17 mouse cellular contexts compared by ENCODE assay signal in the genomic region with DNA sequence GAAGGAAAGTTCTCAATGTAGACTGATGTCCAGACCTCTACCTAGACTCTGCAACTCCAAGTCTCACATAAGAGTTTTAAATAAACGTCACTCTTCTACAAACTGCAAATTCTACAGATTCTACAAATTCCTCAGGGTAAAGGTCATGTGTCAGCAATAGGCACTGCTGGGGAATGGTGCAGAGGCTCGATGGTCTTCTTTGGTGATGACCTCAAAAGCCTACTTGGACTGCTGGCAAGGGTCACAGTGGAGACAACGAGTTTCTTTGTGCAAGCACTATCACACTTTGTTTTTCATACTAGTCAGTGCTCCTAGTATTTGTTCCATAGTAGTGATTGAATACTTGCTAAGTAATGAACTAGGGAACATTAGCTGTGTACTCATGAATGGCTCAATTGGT.
"Had no signal": no experiment of that assay in that cellular context is flagged by ENCODE, and none has a peak within 500 bp of the region (broad histone marks: within the 10 kb centered on the region; RNA-seq: fewer than 3 reads in every experiment).

No protein-coding gene starts in this region.

- DNase-seq: cerebellum, adult 2 months; cerebellum, adult 8-10 months; cerebellum, adult 9-10 months; cerebellum, adult 9-11 months; cerebellum, postnatal 10 days; cerebellum, postnatal 14 days; cerebellum, postnatal 25 days; cerebellum, postnatal 36 days; embryo, embryonic 11 days; forebrain, postnatal 0 days; gastrocnemius, adult 2 months; gastrocnemius, postnatal 10 days; gastrocnemius, postnatal 14 days; gastrocnemius, postnatal 25 days; gastrocnemius, postnatal 36 days; heart, adult 18-20 months; heart, adult 2 months had no signal
